Mouse (Mus musculus) spleen, postnatal 4 days (tissue): ENCODE results near the gene Acot4.
"Not testable (repeated sequence)": the region's sequence is repeated elsewhere in the genome, so short reads cannot be mapped to it uniquely, and the experiment has no call there.

Source experiments
- DNase-seq, 2 experiments: peaks; one replicate each; pipeline ENCODE4 v3.0.0; 2022; ENCODE audit warnings: low spot score in 2 of 2

Gene Acot4

DNA sequence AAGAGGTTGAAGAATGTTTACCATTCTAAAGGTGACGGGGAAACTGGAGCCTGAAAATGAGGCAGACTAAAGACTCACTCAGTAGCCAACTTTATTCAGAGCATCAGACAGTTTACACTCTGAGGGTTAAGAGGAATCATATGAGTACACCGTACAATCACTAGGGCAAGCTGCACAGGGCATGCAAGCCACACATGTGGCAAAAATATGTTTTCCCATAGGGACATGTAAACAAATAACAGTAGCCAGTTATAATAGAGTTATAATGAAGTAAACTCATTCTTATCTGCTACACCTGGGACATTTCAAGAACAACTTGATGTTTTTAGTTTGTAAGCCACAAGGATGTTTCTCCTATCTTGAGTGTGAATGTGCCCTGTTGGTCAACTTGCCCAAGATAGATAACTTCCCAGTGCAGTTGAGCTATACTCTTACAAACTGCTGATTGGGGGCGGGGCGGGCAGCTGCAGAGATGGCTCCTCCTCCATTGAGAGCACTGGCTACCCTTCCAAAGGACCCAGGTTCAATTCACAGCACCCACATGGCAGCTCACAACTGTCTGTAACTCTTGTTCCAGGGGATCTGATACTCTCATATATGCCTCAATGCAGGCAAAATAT lies 39.3 kb downstream of the Acot4 start:
- DNase-seq = no peak

DNA sequence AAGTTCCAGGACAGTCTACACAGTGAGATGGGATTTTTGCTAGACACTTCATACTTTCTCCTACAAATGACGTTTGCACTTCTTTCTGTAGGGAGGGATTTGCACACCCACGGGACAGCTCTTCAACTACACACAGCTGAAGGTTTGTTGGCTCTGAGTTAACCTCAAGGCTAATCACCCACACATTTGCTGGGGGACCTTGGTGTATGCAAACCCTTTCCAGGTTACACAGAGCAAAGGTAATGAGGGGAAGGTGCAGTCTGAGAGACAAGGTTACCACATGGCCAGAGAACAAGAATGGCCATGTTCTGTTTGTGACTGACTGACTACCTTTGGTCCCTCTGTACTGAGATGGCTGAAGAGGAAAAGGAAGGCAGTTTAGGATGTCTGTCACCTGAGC lies 45.7 kb downstream of the Acot4 start:
- DNase-seq = no peak

DNA sequence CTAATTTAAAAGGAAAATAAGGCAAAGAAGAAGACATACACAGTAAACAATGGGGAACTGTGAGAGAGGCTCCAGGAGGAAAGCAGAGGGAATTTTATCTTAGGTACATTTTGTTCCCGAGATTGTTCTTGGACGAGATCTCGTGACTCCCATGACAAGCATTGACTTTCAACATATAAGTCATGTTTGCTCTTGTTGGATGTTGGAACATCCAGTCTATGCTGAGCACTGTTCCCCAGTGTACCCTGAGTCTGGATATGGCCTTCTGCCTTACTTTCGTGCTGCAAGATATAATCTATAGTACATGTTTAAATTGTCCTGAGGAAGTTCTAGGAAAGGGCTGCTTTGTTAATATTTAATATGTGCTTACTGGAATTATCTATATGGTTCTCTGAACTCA lies 46.4 kb downstream of the Acot4 start:
- DNase-seq = no peak

DNA sequence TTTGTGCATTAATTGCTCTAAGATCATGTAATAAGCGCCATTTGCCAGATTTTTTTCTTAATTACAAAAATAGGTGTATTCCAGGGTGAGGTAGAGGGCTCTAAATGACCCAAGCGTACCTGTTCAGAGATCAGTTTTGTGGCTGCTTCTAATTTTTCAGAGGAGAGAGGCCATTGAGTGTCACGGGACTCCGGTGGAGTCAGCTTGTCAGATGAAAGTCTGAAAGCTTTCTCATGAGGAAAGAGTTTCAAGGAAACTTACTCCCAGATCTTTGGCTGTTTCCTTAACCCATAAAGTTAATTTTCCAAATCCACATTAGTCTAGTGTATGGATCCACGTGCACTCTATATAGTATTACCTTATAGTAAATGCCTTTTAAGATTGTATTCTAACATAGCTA lies 56.5 kb downstream of the Acot4 start:
- not testable (repeated sequence) for DNase-seq
